Mouse (Mus musculus): Measurements from ENCODE around the gene Kiss1r. TPM values are rescaled to one million over a fixed set of nuclear protein-coding genes. Genes with fewer than 3 reads are reported as not detected.

The Kiss1r gene
- polyA plus RNA-seq, 1 experiment, result 0.25 TPM

DNA sequence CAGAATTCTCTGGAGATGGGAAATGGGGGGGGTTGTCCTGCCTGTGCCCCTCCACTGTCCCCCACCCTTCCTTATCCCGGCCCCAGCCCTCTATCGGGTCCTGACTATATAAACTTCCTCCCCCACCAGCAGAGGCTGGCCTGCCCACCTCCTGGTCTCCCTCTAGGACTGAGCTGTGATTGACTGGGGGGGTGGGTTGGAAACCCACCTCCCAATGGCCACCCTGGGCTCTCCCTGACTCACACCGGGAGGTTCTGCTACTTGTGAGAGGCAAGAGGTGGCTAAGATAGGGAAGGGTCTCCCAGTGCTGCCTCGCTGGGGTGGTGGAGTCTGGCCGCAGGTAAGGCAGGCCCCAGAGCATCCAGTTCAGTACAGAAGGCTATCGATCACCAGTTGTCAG is 30.7 kb downstream of the Kiss1r start:
- no peak for TF ChIP-seq POLR2A (IDR thresholded peaks at IDR 0.05; ENCODE audit: insufficient read depth, low read length)
- no peak for TF ChIP-seq CTCF (IDR thresholded peaks at IDR 0.05; ENCODE audit: low read depth, low read length)
- no peak for TF ChIP-seq EP300 (IDR thresholded peaks at IDR 0.05; ENCODE audit: insufficient read depth, low read depth, low read length)

DNA sequence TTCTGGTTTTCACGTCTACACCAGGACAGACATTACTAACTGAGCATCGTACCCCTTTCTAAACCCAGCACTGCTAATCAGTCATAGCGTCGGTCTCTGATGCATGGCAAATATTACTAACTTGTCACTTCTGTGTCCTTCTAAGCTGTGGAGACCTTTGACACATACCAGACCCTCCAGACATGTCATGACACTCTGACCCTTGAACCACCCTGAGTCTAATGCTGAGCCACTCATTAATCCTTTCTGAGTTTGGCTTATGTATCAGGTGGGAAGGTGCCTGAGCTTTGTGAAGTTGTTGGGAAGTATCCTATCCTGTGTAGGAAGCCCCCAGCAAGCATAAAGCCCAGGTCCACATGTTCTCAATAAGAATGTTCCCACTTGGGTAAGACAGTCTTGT is 33.1 kb downstream of the Kiss1r start:
- no peak overlapping the region for H3K9ac ChIP-seq (ENCODE audit: low read depth, poor library complexity, severe bottlenecking)
- H3K27ac ChIP-seq (ENCODE audit: insufficient read depth, low read length), result no peak overlapping the region
- no peaks in the 10 kb centered on the region for H3K27me3 ChIP-seq (ENCODE audit: control insufficient read depth, insufficient read depth, low read length, poor library complexity, severe bottlenecking)
- H3K9me3 ChIP-seq (replicated peaks; ENCODE audit: control insufficient read depth, insufficient read depth, low read length, poor library complexity, severe bottlenecking), result no peaks in the 10 kb centered on the region
- no peak for TF ChIP-seq EP300 (IDR thresholded peaks at IDR 0.05; ENCODE audit: insufficient read depth, low read depth, low read length)
- no peak for TF ChIP-seq CTCF (IDR thresholded peaks at IDR 0.05; ENCODE audit: low read depth, low read length)
- no peak for TF ChIP-seq POLR2A (IDR thresholded peaks at IDR 0.05; ENCODE audit: insufficient read depth, low read length)
- H3K36me3 ChIP-seq (ENCODE audit: control insufficient read depth, insufficient read depth, low read length, poor library complexity, severe bottlenecking), result no peaks in the 10 kb centered on the region
- H3K4me1 ChIP-seq (ENCODE audit: control insufficient read depth, insufficient read depth, low read length), result peaks cover 1% of the 10 kb centered on the region
- H3K4me3 ChIP-seq (ENCODE audit: low read depth, low read length), result no peak overlapping the region

More for the DNA sequence above, 30.7 kb downstream of the Kiss1r start:
- Histone ChIP-seq H3K27ac (ENCODE audit: insufficient read depth, low read length) (no peak overlapping the region), H3K27me3 (ENCODE audit: control insufficient read depth, insufficient read depth, low read length, poor library complexity, severe bottlenecking) (no peaks in the 10 kb centered on the region), H3K4me3 (ENCODE audit: low read depth, low read length) (no peak overlapping the region), H3K36me3 (ENCODE audit: control insufficient read depth, insufficient read depth, low read length, poor library complexity, severe bottlenecking) (no peaks in the 10 kb centered on the region), H3K9ac (ENCODE audit: low read depth, poor library complexity, severe bottlenecking) (no peak overlapping the region), H3K4me1 (ENCODE audit: control insufficient read depth, insufficient read depth, low read length) (peaks cover 1% of the 10 kb centered on the region), H3K9me3 (replicated peaks; ENCODE audit: control insufficient read depth, insufficient read depth, low read length, poor library complexity, severe bottlenecking) (no peaks in the 10 kb centered on the region)

DNA sequence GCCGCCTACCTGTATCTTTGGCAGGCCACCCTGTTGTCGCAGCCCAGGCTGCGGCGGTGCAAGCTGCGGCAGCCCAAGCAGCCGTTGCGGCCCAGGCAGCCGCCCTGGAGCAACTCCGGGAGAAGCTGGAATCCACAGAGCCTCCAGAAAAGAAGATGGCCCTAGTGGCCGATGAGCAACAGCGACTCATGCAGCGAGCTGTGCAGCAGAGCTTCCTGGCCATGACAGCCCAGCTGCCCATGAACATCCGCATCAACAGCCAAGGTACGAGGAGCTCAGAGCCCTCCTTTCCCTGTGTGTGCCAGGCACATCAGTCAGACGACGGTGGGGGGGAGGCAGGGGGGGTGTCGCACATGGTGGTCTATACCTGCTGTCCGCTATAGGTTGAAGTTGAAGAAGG is 33.9 kb downstream of the Kiss1r start:
- H3K4me1 ChIP-seq (ENCODE audit: control insufficient read depth, insufficient read depth, low read length), result peaks cover 6% of the 10 kb centered on the region
- no peak overlapping the region for H3K4me3 ChIP-seq (ENCODE audit: low read depth, low read length)
- H3K9ac ChIP-seq (ENCODE audit: low read depth, poor library complexity, severe bottlenecking), result no peak overlapping the region
- H3K9me3 ChIP-seq (replicated peaks; ENCODE audit: control insufficient read depth, insufficient read depth, low read length, poor library complexity, severe bottlenecking), result no peaks in the 10 kb centered on the region
- H3K27ac ChIP-seq (ENCODE audit: insufficient read depth, low read length), result no peak overlapping the region
- TF ChIP-seq POLR2A (IDR thresholded peaks at IDR 0.05; ENCODE audit: insufficient read depth, low read length) (no peak), EP300 (IDR thresholded peaks at IDR 0.05; ENCODE audit: insufficient read depth, low read depth, low read length) (no peak), CTCF (IDR thresholded peaks at IDR 0.05; ENCODE audit: low read depth, low read length) (no peak)
- H3K27me3 ChIP-seq (ENCODE audit: control insufficient read depth, insufficient read depth, low read length, poor library complexity, severe bottlenecking), result no peaks in the 10 kb centered on the region
- H3K36me3 ChIP-seq (ENCODE audit: control insufficient read depth, insufficient read depth, low read length, poor library complexity, severe bottlenecking), result no peaks in the 10 kb centered on the region

DNA sequence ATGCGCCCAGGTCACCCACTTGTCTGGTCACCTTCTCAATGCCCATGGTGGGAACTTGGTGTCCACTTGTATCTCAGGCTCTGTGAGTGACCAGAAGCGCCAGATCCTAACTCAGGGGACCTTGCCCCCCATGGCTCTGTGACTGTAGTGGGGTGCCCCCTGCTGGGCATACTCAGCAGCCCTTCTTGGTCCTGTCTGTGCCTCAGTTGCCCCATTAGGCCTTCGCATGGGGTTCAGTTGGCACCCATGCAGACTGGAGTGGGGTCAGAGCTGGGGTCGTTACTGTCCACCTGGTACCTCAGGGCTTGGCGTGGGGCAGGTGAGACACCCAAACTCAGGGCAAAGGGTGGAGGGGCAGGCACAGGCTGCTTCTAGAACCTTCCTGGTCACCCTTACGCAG is 37.2 kb downstream of the Kiss1r start:
- TF ChIP-seq EP300 (IDR thresholded peaks at IDR 0.05; ENCODE audit: insufficient read depth, low read depth, low read length), result no peak
- TF ChIP-seq CTCF (IDR thresholded peaks at IDR 0.05; ENCODE audit: low read depth, low read length), result peak; percentile 59
- no peak for TF ChIP-seq POLR2A (IDR thresholded peaks at IDR 0.05; ENCODE audit: insufficient read depth, low read length)
- Histone ChIP-seq H3K9ac (ENCODE audit: low read depth, poor library complexity, severe bottlenecking) (no peak overlapping the region), H3K9me3 (replicated peaks; ENCODE audit: control insufficient read depth, insufficient read depth, low read length, poor library complexity, severe bottlenecking) (no peaks in the 10 kb centered on the region), H3K27ac (ENCODE audit: insufficient read depth, low read length) (no peak overlapping the region), H3K27me3 (ENCODE audit: control insufficient read depth, insufficient read depth, low read length, poor library complexity, severe bottlenecking) (no peaks in the 10 kb centered on the region), H3K4me3 (ENCODE audit: low read depth, low read length) (no peak overlapping the region), H3K4me1 (ENCODE audit: control insufficient read depth, insufficient read depth, low read length) (peaks cover 16% of the 10 kb centered on the region), H3K36me3 (ENCODE audit: control insufficient read depth, insufficient read depth, low read length, poor library complexity, severe bottlenecking) (no peaks in the 10 kb centered on the region)

DNA sequence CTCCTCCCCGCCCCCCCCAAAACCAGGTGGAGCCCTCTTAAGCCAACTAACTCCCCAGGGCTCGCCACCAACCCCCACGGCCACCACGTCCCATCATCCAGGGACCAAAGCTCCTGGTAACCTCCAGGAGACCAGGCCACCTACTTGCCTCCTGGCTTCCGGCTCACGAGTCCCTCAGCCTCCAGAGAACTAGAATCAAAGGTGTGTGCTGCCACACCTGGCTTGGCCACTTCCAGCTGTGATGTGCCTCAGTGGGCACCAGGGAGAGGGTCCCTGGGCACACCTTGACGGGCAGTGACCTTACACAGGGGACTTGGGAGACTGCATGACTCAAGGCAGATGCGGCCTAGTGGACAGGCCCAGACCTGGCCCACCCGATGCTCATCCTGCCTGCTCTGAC is 38.9 kb downstream of the Kiss1r start:
- Histone ChIP-seq H3K9me3 (replicated peaks; ENCODE audit: control insufficient read depth, insufficient read depth, low read length, poor library complexity, severe bottlenecking) (no peaks in the 10 kb centered on the region), H3K27me3 (ENCODE audit: control insufficient read depth, insufficient read depth, low read length, poor library complexity, severe bottlenecking) (no peaks in the 10 kb centered on the region), H3K27ac (ENCODE audit: insufficient read depth, low read length) (peak overlapping the region; percentile 76), H3K4me3 (ENCODE audit: low read depth, low read length) (no peak overlapping the region), H3K36me3 (ENCODE audit: control insufficient read depth, insufficient read depth, low read length, poor library complexity, severe bottlenecking) (no peaks in the 10 kb centered on the region), H3K9ac (ENCODE audit: low read depth, poor library complexity, severe bottlenecking) (peak overlapping the region; percentile 4; the same call in 1 of the 2 replicates), H3K4me1 (ENCODE audit: control insufficient read depth, insufficient read depth, low read length) (peaks cover 16% of the 10 kb centered on the region)
- TF ChIP-seq POLR2A (IDR thresholded peaks at IDR 0.05; ENCODE audit: insufficient read depth, low read length) (no peak), EP300 (IDR thresholded peaks at IDR 0.05; ENCODE audit: insufficient read depth, low read depth, low read length) (no peak; the same call in 1 of the 2 replicates), CTCF (IDR thresholded peaks at IDR 0.05; ENCODE audit: low read depth, low read length) (no peak)

DNA sequence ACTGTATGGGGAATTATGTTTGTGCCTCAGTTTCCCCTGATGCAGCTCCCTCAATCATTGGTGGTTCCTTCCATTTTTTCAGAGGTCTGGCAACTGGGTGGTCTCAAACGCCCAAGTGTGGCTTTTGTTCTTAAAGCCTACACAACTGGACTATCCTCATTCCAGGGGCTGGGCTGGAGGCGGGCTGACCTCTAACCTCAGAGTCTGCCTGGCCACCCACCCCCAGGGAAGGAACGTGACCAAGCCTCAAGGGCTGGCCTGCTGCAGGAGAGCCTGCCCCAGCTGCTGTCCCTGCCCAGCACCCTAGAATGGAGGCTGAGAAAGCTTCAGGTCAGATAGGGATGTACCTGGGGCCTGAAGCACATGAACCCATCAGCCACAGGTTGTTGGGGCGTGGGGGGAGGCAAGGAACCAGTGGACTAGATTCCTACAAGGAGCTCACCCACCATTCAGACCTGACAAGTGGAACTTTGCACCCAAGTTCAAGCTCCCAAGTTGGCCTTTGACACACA is 39.9 kb downstream of the Kiss1r start:
- TF ChIP-seq EP300 (IDR thresholded peaks at IDR 0.05; ENCODE audit: insufficient read depth, low read depth, low read length) (peak; percentile 79), POLR2A (IDR thresholded peaks at IDR 0.05; ENCODE audit: insufficient read depth, low read length) (no peak)
- peaks cover 16% of the 10 kb centered on the region for H3K4me1 ChIP-seq (ENCODE audit: control insufficient read depth, insufficient read depth, low read length)
- no peaks in the 10 kb centered on the region for H3K27me3 ChIP-seq (ENCODE audit: control insufficient read depth, insufficient read depth, low read length, poor library complexity, severe bottlenecking)
- no peaks in the 10 kb centered on the region for H3K9me3 ChIP-seq (replicated peaks; ENCODE audit: control insufficient read depth, insufficient read depth, low read length, poor library complexity, severe bottlenecking)
- peaks cover 4% of the 10 kb centered on the region for H3K36me3 ChIP-seq (ENCODE audit: control insufficient read depth, insufficient read depth, low read length, poor library complexity, severe bottlenecking)
- peak overlapping the region; percentile 76; the same call in 1 of the 2 replicates for H3K27ac ChIP-seq (ENCODE audit: insufficient read depth, low read length)
- no peak overlapping the region for H3K9ac ChIP-seq (ENCODE audit: low read depth, poor library complexity, severe bottlenecking)
- no peak overlapping the region for H3K4me3 ChIP-seq (ENCODE audit: low read depth, low read length)
